Mouse (Mus musculus) CH12.LX (cell line): ENCODE data around the gene Zbtb26. TPM values are rescaled to one million over a fixed set of nuclear protein-coding genes. Genes with fewer than 3 reads are reported as not detected.

Experiments used
- DNase-seq: peaks from one replicate; pipeline ENCODE4 v3.0.0-alpha.2; 2013; ENCODE audit errors: extremely low read depth
- H3K27ac ChIP-seq: 2 replicates; pipeline ENCODE4 v1.5.1; 2012; ENCODE audit warnings: low read depth, mild to moderate bottlenecking, control low read depth, moderate library complexity; ENCODE audit not compliant: insufficient read depth
- H3K27me3 ChIP-seq: replicated peaks from 2 replicates; pipeline ENCODE3; 2012; ENCODE audit warnings: inconsistent platforms
- H3K36me3 ChIP-seq, 2 experiments: replicated peaks in 1 of 2; 2 replicates each; pipeline versions ENCODE3 to v1.6.1; 2012; ENCODE audit warnings: inconsistent platforms in 1 of 2, low read length in 1 of 2, mild to moderate bottlenecking in 1 of 2, mixed read lengths in 1 of 2, moderate library complexity in 1 of 2; ENCODE audit not compliant: control insufficient read depth in 1 of 2, insufficient read depth in 1 of 2
- H3K4me1 ChIP-seq, 2 experiments: 2 replicates each; pipeline ENCODE4 v1.6.1; 2012; ENCODE audit warnings: inconsistent platforms in 1 of 2, moderate library complexity in 1 of 2; ENCODE audit not compliant: insufficient read depth in 2 of 2, control insufficient read depth in 1 of 2
- H3K4me2 ChIP-seq: 2 replicates; pipeline ENCODE4 v1.6.1; 2012; ENCODE audit warnings: low read depth, mild to moderate bottlenecking, control low read depth; ENCODE audit not compliant: poor library complexity, insufficient read depth, severe bottlenecking
- H3K4me3 ChIP-seq, 3 experiments: fragments of 150-350 bp in 1 of 3; sonication (generic) in 1 of 3; replicated peaks in 1 of 3; 2 replicates each; pipeline versions ENCODE3 to v1.5.1; 2011 to 2012; ENCODE audit warnings: low read depth in 2 of 3, low read length in 2 of 3, mild to moderate bottlenecking in 2 of 3, moderate library complexity in 2 of 3, control low read depth in 1 of 3, improper control_type of control experiment in 1 of 3, inconsistent platforms in 1 of 3, mixed read lengths in 1 of 3; ENCODE audit not compliant: poor library complexity in 1 of 3
- H3K79me2 ChIP-seq: replicated peaks from 2 replicates; pipeline ENCODE4 v1.6.1; 2012; ENCODE audit warnings: mild to moderate bottlenecking, moderate library complexity; ENCODE audit not compliant: control insufficient read depth, poor library complexity, insufficient read depth, severe bottlenecking; ENCODE audit errors: extremely low read depth
- H3K9ac ChIP-seq: 2 replicates; pipeline ENCODE4 v1.6.1; 2012; ENCODE audit warnings: low read depth, mild to moderate bottlenecking, control low read depth, moderate library complexity; ENCODE audit not compliant: insufficient read depth
- H3K9me3 ChIP-seq: replicated peaks from 2 replicates; pipeline ENCODE3; 2012; ENCODE audit warnings: low read length, inconsistent platforms, mixed read lengths
- BHLHE40 ChIP-seq: IDR thresholded peaks from 2 replicates; pipeline ENCODE4 v1.6.1; 2011; ENCODE audit warnings: mild to moderate bottlenecking, low read depth, low read length, improper control_type of control experiment
- CHD1 ChIP-seq: IDR thresholded peaks from 2 replicates; pipeline ENCODE4 v1.6.1; 2012; ENCODE audit warnings: low read depth, low read length, improper control_type of control experiment, inconsistent platforms
- CHD2 ChIP-seq: IDR thresholded peaks from 2 replicates; pipeline ENCODE4 v1.6.1; 2011; ENCODE audit warnings: low read length, improper control_type of control experiment
- CTCF ChIP-seq, 2 experiments: IDR thresholded peaks in 1 of 2; conservative IDR thresholded peaks in 1 of 2; 2 replicates each; pipeline ENCODE4 v1.5.1; 2011 to 2012; ENCODE audit warnings: low read depth in 2 of 2, low read length in 2 of 2, improper control_type of control experiment in 1 of 2, inconsistent platforms in 1 of 2, mild to moderate bottlenecking in 1 of 2, moderate library complexity in 1 of 2
- E2F4 ChIP-seq: IDR thresholded peaks from 2 replicates; pipeline ENCODE4 v1.6.1; 2011; ENCODE audit warnings: low read depth, low read length, improper control_type of control experiment; ENCODE audit not compliant: insufficient replicate concordance
- ELF1 ChIP-seq: IDR thresholded peaks from 2 replicates; pipeline ENCODE4 v1.6.1; 2014; ENCODE audit warnings: low read depth, mild to moderate bottlenecking, inconsistent platforms, low read length, improper control_type of control experiment
- EP300 ChIP-seq: IDR thresholded peaks from 2 replicates; pipeline ENCODE4 v1.6.1; 2011; ENCODE audit warnings: low read length, improper control_type of control experiment
- ETS1 ChIP-seq: conservative IDR thresholded peaks from 2 replicates; pipeline ENCODE4 v1.6.1; 2012; ENCODE audit warnings: low read depth, mild to moderate bottlenecking, inconsistent platforms, low read length, improper control_type of control experiment, moderate library complexity
- GABPA ChIP-seq: IDR thresholded peaks from 2 replicates; pipeline ENCODE4 v1.6.1; 2012; ENCODE audit warnings: low read depth, low read length, improper control_type of control experiment, inconsistent platforms; ENCODE audit not compliant: insufficient replicate concordance
- HCFC1 ChIP-seq: IDR thresholded peaks from 2 replicates; pipeline ENCODE4 v1.6.1; 2012; ENCODE audit warnings: low read depth, mild to moderate bottlenecking, inconsistent platforms, low read length, improper control_type of control experiment
- IRF4 ChIP-seq: IDR thresholded peaks from 2 replicates; pipeline ENCODE4 v1.6.1; 2014; ENCODE audit warnings: low read depth, mild to moderate bottlenecking, inconsistent platforms, low read length, improper control_type of control experiment
- MAFK ChIP-seq: IDR thresholded peaks from 2 replicates; pipeline ENCODE4 v1.6.1; 2011; ENCODE audit warnings: low read length, improper control_type of control experiment; ENCODE audit not compliant: insufficient replicate concordance
- MAZ ChIP-seq: IDR thresholded peaks from 2 replicates; pipeline ENCODE4 v1.6.1; 2012; ENCODE audit warnings: low read depth, mild to moderate bottlenecking, inconsistent platforms, low read length, improper control_type of control experiment, moderate library complexity
- MEF2A ChIP-seq: IDR thresholded peaks from 2 replicates; pipeline ENCODE4 v1.6.1; 2014; ENCODE audit warnings: low read depth, mild to moderate bottlenecking, inconsistent platforms, low read length, improper control_type of control experiment, borderline replicate concordance
- MXI1 ChIP-seq: IDR thresholded peaks from 2 replicates; pipeline ENCODE4 v1.6.1; 2011; ENCODE audit warnings: mild to moderate bottlenecking, low read depth, low read length, improper control_type of control experiment
- NRF1 ChIP-seq: IDR thresholded peaks from 2 replicates; pipeline ENCODE4 v1.6.1; 2014; ENCODE audit warnings: low read depth, mild to moderate bottlenecking, inconsistent platforms, low read length, improper control_type of control experiment, moderate library complexity
- PAX5 ChIP-seq: IDR thresholded peaks from 2 replicates; pipeline ENCODE4 v1.6.1; 2012; ENCODE audit warnings: low read length, inconsistent platforms, mixed read lengths
- POLR2A ChIP-seq: IDR thresholded peaks from 2 replicates; pipeline ENCODE4 v1.6.1; 2011; ENCODE audit warnings: low read depth, mild to moderate bottlenecking, improper control_type of control experiment, low read length
- POLR2AphosphoS2 ChIP-seq: IDR thresholded peaks from 2 replicates; pipeline ENCODE4 v1.6.1; 2011; ENCODE audit warnings: low read depth, low read length, improper control_type of control experiment
- RAD21 ChIP-seq: IDR thresholded peaks from 2 replicates; pipeline ENCODE4 v1.6.1; 2011; ENCODE audit warnings: low read depth, mild to moderate bottlenecking, low read length, improper control_type of control experiment, moderate library complexity
- SIN3A ChIP-seq: IDR thresholded peaks from 2 replicates; pipeline ENCODE4 v1.6.1; 2012; ENCODE audit warnings: low read length, improper control_type of control experiment, inconsistent platforms
- TBP ChIP-seq: conservative IDR thresholded peaks from 2 replicates; pipeline ENCODE4 v1.6.1; 2011; ENCODE audit warnings: low read depth, low read length, improper control_type of control experiment
- TCF12 ChIP-seq: IDR thresholded peaks from 2 replicates; pipeline ENCODE4 v1.6.1; 2014; ENCODE audit warnings: low read depth, mild to moderate bottlenecking, inconsistent platforms, low read length, improper control_type of control experiment
- UBTF ChIP-seq: IDR thresholded peaks from 2 replicates; pipeline ENCODE4 v1.6.1; 2012; ENCODE audit warnings: low read depth, mild to moderate bottlenecking, inconsistent platforms, low read length, improper control_type of control experiment, moderate library complexity
- USF2 ChIP-seq: conservative IDR thresholded peaks from 2 replicates; pipeline ENCODE4 v1.6.1; 2011; ENCODE audit warnings: low read depth, low read length, improper control_type of control experiment
- ZMIZ1 ChIP-seq: IDR thresholded peaks from 2 replicates; pipeline ENCODE4 v1.6.1; 2012; ENCODE audit warnings: low read depth, mild to moderate bottlenecking, inconsistent platforms, low read length, improper control_type of control experiment
- ZNF384 ChIP-seq: IDR thresholded peaks from 2 replicates; pipeline ENCODE4 v1.6.1; 2012; ENCODE audit warnings: low read depth, low read length, improper control_type of control experiment, inconsistent platforms
- dilution Hi-C: fragments of 300-500 bp; cut with MboI; formaldehyde crosslinking; loops from 2 replicates; pipeline ENCODE4 v1.14.3; 2020; ENCODE audit warnings: low sequenced_read_pairs; ENCODE audit not compliant: extremely low pct_unique_long_range_greater_than_20kb, extremely low pct_ligation_motif_present
- in situ Hi-C: fragments of 300-500 bp; cut with MboI; formaldehyde crosslinking; loops from 3 replicates; pipeline ENCODE4 v1.14.3; 2019; ENCODE audit warnings: low sequenced_read_pairs, low pct_ligation_motif_present, low pct_unique_long_range_greater_than_20kb, mixed read lengths
- polyA plus RNA-seq: library from polyadenylated mRNA; unstranded; fragments of >175 nt; gene quantifications from 2 replicates; pipeline ENCODE4 v1.2.1, GENCODE M21; 2012; ENCODE audit warnings: low read depth; ENCODE audit not compliant: insufficient read length
- total RNA-seq, 2 experiments: library from RNA; depleted of rRNA; stranded (reverse); fragments of 300-350 nt in 1 of 2; fragments of >200 nt in 1 of 2; gene quantifications; 2 replicates each; pipeline ENCODE4 v1.2.3; 2012 to 2014

Gene Zbtb26
- total and polyA plus RNA-seq, 3 experiments, result 4.1 to 7.4 (median 6.8) TPM

DNA sequence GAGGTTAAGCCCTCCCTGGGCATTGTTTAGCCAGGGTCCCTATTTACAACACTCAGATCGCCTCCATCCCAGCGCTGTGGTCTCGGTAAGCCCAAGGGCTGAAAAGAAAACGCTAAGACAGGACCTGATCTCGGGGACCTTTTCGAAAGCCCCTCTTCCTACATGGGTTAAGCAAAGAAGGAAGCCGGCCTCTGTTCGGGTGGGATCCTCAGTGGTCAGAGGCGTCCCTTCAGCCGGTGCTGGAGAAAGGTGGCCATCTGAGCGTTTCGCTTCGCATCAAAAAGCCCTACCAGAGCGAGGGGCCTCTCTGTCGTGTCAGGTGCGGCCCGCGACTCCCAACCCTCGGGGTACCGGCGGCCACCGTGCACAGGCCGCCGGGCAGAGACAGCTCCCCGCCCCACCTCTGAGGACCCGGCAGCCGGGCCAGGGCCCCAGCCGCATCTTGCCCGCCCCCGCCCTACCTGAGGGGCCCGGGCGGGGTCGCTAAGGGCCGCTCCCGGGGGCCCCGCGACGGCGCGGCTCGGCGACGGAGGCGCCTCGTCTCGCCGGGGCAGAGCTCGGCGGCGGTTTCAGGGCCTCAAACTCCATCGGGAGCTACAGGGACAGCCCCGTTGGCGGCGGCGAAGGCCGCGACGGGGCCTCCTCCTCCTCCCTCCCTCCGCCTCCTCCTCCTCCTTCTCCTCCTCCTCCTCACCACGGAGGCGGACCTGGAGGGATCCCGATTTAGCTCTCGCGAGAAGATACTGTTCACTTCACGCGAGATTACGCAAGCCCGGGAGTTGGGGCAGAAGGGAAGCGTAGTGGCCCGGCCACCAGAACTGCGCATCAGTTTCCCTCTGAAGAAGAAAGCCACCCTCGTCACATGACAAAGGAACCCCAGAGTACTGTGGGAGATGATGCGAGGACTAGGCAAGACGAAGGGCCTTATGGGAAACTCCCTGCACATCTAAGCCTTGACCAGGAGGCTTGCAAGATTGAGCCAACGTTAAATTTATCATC lies 20.3 kb downstream of the Zbtb26 start, which contains the start of gene Rc3h2 (continued):
- TF ChIP-seq UBTF (peak; percentile 75; the same call in 1 of the 2 replicates), POLR2A (peak; percentile 89)

DNA sequence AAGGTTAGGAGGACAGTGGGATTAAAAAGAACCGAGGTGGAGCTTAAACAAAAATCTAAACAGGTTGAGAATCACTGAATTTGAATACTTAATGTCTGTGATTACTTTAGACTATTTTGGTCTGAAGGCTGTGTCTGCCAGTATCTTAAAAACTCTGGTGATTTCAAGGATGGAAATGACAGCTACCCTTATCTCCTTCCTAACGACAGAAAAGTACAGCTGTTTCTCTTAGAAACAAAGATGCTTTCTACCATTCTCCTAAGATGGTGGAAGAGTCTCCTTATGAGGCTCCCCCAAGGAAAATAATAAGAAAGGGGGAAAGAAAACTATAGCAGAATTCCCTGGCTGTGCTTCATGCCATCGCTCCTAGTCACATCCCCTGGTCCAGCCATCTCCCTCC lies 21.0 kb downstream of the Zbtb26 start:
- in situ Hi-C loops, result no loop called here

DNA sequence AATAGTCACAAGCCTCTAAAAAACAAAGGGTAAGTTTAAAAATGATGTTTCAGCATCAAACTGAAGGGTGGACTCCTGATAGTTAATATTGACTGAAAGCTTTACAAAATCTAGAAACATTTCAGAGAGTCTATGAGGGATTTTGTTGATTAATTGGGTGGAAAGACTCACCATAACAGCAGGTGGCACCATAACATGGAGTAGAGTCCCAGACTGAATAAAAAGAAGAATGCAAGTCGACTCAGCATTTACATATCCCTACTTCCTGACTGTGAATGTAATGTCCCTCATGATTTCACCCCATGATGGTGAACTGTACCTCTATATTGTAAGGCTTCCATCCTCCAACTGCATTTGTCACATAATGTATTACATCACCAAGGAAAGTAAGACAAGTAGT lies 47.4 kb downstream of the Zbtb26 start:
- DNase-seq, result peak; percentile 24
- H3K27ac ChIP-seq, result no peak overlapping the region
- H3K27me3 ChIP-seq, result no peaks in the 10 kb centered on the region
- in situ Hi-C loops, result no loop called here
- H3K79me2 ChIP-seq, result no peaks in the 10 kb centered on the region
- no peak overlapping the region for H3K4me2 ChIP-seq
- H3K4me1 ChIP-seq, result peaks cover 0 to 14% of the 10 kb centered on the region in 2 experiments; a peak in 1 of 4 replicates
- no peaks in the 10 kb centered on the region for H3K9me3 ChIP-seq
- dilution Hi-C loops, result no loop called here
- H3K36me3 ChIP-seq, result peaks cover 16 to 45% of the 10 kb centered on the region in 2 experiments
- no peak overlapping the region for H3K9ac ChIP-seq
- no peak overlapping the region for H3K4me3 ChIP-seq
- TF ChIP-seq E2F4, result no peak
- no peak for TF ChIP-seq POLR2AphosphoS2
- TF ChIP-seq MAFK, result peak; percentile 59; the same call in 1 of the 2 replicates
- TF ChIP-seq SIN3A, result no peak
- no peak for TF ChIP-seq ETS1
- TF ChIP-seq CHD2, result no peak
- TF ChIP-seq CHD1, result no peak
- TF ChIP-seq TCF12, result no peak
- no peak for TF ChIP-seq USF2
- TF ChIP-seq CTCF (conservative IDR thresholded peaks at IDR 0.05 in 1 of 2, IDR thresholded peaks at IDR 0.05 in 1 of 2; ENCODE audit: low read depth in 2 of 2, low read length in 2 of 2), result peak in 1 of 2 experiments; percentile 58; a peak in 2 of 4 replicates
- no peak for TF ChIP-seq TBP
- TF ChIP-seq UBTF, result no peak
- TF ChIP-seq MAZ, result no peak
- no peak for TF ChIP-seq NRF1
- TF ChIP-seq BHLHE40, result no peak
- no peak for TF ChIP-seq MXI1
- no peak for TF ChIP-seq PAX5
- TF ChIP-seq RAD21, result peak; percentile 49
- TF ChIP-seq EP300, result no peak
- TF ChIP-seq POLR2A, result no peak
- no peak for TF ChIP-seq IRF4
- TF ChIP-seq ELF1, result no peak
- no peak for TF ChIP-seq MEF2A
- TF ChIP-seq ZNF384, result no peak
- TF ChIP-seq GABPA, result no peak
- no peak for TF ChIP-seq HCFC1
- TF ChIP-seq ZMIZ1, result no peak

More for the DNA sequence above, 21.0 kb downstream of the Zbtb26 start:
- peak overlapping the region; percentile 98 for H3K9ac ChIP-seq
- H3K27ac ChIP-seq, result peak overlapping the region; percentile 95
- H3K36me3 ChIP-seq, result peaks cover 0 to 6% of the 10 kb centered on the region in 2 experiments
- no peaks in the 10 kb centered on the region for H3K27me3 ChIP-seq
- peak overlapping the region; percentile 33 for H3K4me2 ChIP-seq
- no peaks in the 10 kb centered on the region for H3K9me3 ChIP-seq
- dilution Hi-C loops, result no loop called here
- peaks cover 26% of the 10 kb centered on the region for H3K79me2 ChIP-seq
- peaks cover 0 to 32% of the 10 kb centered on the region in 2 experiments; a peak in 2 of 4 replicates for H3K4me1 ChIP-seq
- peak overlapping the region; percentile 68 to 88 (median 81) for H3K4me3 ChIP-seq
- TF ChIP-seq MAFK (no peak), E2F4 (no peak), SIN3A (0 out of 2 replicates have a peak, but pooled peaks have one; percentile 19)
- no peak for DNase-seq
